Mouse (Mus musculus) ES-Bruce4 (cell line): Measurements from ENCODE around the gene Naip5.
"Not testable (repeated sequence)": the region's sequence is repeated elsewhere in the genome, so short reads cannot be mapped to it uniquely, and the experiment has no call there.

Experiments
- CTCF ChIP-seq: IDR thresholded peaks from one replicate; pipeline ENCODE4 v1.8.1; 2011; ENCODE audit warnings: low read depth, low read length
- EP300 ChIP-seq: IDR thresholded peaks from 2 replicates; pipeline ENCODE4 v1.6.1; 2011; ENCODE audit warnings: low read depth, low read length; ENCODE audit not compliant: insufficient read depth
- POLR2A ChIP-seq: IDR thresholded peaks from one replicate; pipeline ENCODE4 v1.8.1; 2011; ENCODE audit warnings: low read length; ENCODE audit not compliant: insufficient read depth

DNA sequence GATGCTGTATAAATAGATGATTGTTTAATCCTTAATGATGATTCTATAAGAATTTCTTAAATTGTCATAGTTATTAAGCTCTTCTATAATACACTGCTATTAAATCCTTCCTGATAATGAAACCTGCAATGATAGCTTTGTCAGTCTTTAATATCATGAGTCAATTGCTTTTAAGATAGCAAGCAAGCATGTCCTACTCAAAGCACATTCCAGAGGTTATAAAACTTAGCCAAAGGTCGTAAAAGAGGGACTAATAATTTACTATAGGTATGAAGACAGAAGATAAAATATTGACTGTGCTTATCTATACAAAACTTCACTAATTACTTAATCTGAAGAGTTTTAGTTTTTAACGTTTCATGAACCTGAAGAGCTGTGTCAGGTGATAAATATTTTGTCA, 10.9 kb upstream of the Naip5 start:
- TF ChIP-seq CTCF, POLR2A, EP300: not testable (repeated sequence)
